Mouse (Mus musculus) heart, embryonic 11.5 days (tissue): ENCODE data around the gene Plek. TPM values are rescaled to one million over a fixed set of nuclear protein-coding genes. Genes with fewer than 3 reads are reported as not detected.

ENCODE experiments used
- polyA plus RNA-seq: library from polyadenylated mRNA; unstranded; fragments of >200 nt; fragmentation: Nextera tagmentation; extraction: Ambion mirVana; gene quantifications from 2 replicates; pipeline ENCODE4 v1.2.1, GENCODE M21; 2014

Plek gene
- polyA plus RNA-seq, 1 experiment from 2014 or later, result 8.3 TPM

Other genes with a start within 250 kb of the Plek start
- gene Fbxo48, start 101.0 kb downstream of the Plek start, polyA plus RNA-seq, result 1.7 and 1.8 TPM in 2 replicates
- 10.7 and 11.2 TPM in 2 replicates for gene Cnrip1, start 795 bp downstream of the Plek start, polyA plus RNA-seq
- gene Ppp3r1, start 106.9 kb upstream of the Plek start, polyA plus RNA-seq, result 75.5 and 83.9 TPM in 2 replicates
- gene Wdr92, start 129.7 kb upstream of the Plek start, polyA plus RNA-seq, result 21.9 and 24.2 TPM in 2 replicates
- gene Pno1, start 159.2 kb upstream of the Plek start, polyA plus RNA-seq, result 73.9 and 81.7 TPM in 2 replicates
- 74.3 and 83.7 TPM in 2 replicates for gene C1d, start 205.2 kb upstream of the Plek start, polyA plus RNA-seq